Mouse (Mus musculus) limb, embryonic 10.5 days (tissue): ENCODE results near the gene Stx12. TPM values are rescaled to one million over a fixed set of nuclear protein-coding genes. Genes with fewer than 3 reads are reported as not detected.

Experiments used
- DNase-seq: peaks from one replicate; pipeline ENCODE4 v3.0.0-alpha.2; 2017; ENCODE audit warnings: low spot score
- H3K27ac ChIP-seq: fragments of 300-500 bp; sonication (generic); 2 replicates; pipeline ENCODE4 v1.5.1; 2016; ENCODE audit warnings: mild to moderate bottlenecking
- H3K27me3 ChIP-seq: fragments of 300-500 bp; sonication (generic); 2 replicates; pipeline ENCODE4 v1.6.1; 2016; ENCODE audit warnings: low read depth, mild to moderate bottlenecking; ENCODE audit not compliant: poor library complexity, severe bottlenecking
- H3K36me3 ChIP-seq: fragments of 300-500 bp; sonication (generic); 2 replicates; pipeline ENCODE4 v1.6.1; 2016; ENCODE audit warnings: mild to moderate bottlenecking, moderate library complexity
- H3K4me1 ChIP-seq: fragments of 300-500 bp; sonication (generic); 2 replicates; pipeline ENCODE4 v1.6.1; 2016
- H3K4me3 ChIP-seq: fragments of 300-500 bp; sonication (generic); 2 replicates; pipeline ENCODE4 v1.5.1; 2016; ENCODE audit warnings: mild to moderate bottlenecking, moderate library complexity
- H3K9me3 ChIP-seq: fragments of 300-500 bp; sonication (generic); replicated peaks from 2 replicates; pipeline ENCODE4 v1.6.1; 2016; ENCODE audit warnings: mild to moderate bottlenecking
- WGBS: fragments of 180-500 bp; shearing (Covaris S2); methylation state at CpG from one replicate; pipeline ENCODE4 v1.1.7; 2016; 5-methylcytosine and 5-hydroxymethylcytosine counted together
- polyA plus RNA-seq: library from polyadenylated mRNA; unstranded; fragments of >200 nt; fragmentation: Nextera tagmentation; extraction: Ambion mirVana; gene quantifications from 2 replicates; pipeline ENCODE4 v1.2.1, GENCODE M21; 2016

Stx12 gene
- polyA plus RNA-seq, 1 experiment from 2014 or later: 52.9 TPM

GRCm38 (mm10) chr4:132803876-132804275 lies 80.4 kb downstream of the Stx12 start:
- H3K4me3 ChIP-seq: no peak overlapping the region
- 96% methylated on average over 7 of the region's 7 CpGs for WGBS
- H3K27ac ChIP-seq: no peak overlapping the region
- no peaks in the 10 kb centered on the region for H3K9me3 ChIP-seq
- H3K4me1 ChIP-seq: peaks cover 3% of the 10 kb centered on the region; the same call in 1 of the 2 replicates
- no peaks in the 10 kb centered on the region for H3K27me3 ChIP-seq
- DNase-seq: no peak
- H3K36me3 ChIP-seq: no peaks in the 10 kb centered on the region

Other genes with a start within 250 kb of the Stx12 start
- gene Eya3, start 245.5 kb downstream of the Stx12 start, polyA plus RNA-seq: 41.9 and 43.0 TPM in 2 replicates
- 5.8 and 8.4 TPM in 2 replicates for gene Xkr8, start 152.0 kb downstream of the Stx12 start, polyA plus RNA-seq
- 4.6 and 6.1 TPM in 2 replicates for gene Smpdl3b, start 127.3 kb downstream of the Stx12 start, polyA plus RNA-seq
- 188 and 199 TPM in 2 replicates for gene Rpa2, start 116.2 kb downstream of the Stx12 start, polyA plus RNA-seq
- gene Themis2, start 88.1 kb downstream of the Stx12 start, polyA plus RNA-seq: 0.36 and 0.53 TPM in 2 replicates
- gene Ppp1r8, start 41.3 kb downstream of the Stx12 start, polyA plus RNA-seq: 79.7 and 80.9 TPM in 2 replicates
- gene Fam76a, start 38.0 kb upstream of the Stx12 start, polyA plus RNA-seq: 25.7 and 27.9 TPM in 2 replicates
- 0.19 and 0.33 TPM in 2 replicates for gene Fgr, start 89.6 kb upstream of the Stx12 start, polyA plus RNA-seq
- gene Ahdc1, start 126.8 kb upstream of the Stx12 start, polyA plus RNA-seq: 13.0 and 13.8 TPM in 2 replicates
- gene Wasf2, start 246.0 kb upstream of the Stx12 start, polyA plus RNA-seq: 62.9 and 73.7 TPM in 2 replicates